Mouse (Mus musculus) lung, postnatal 0 days (tissue): ENCODE measurements around the gene Odf4.

ENCODE experiments used
- CTCF ChIP-seq: IDR thresholded peaks from 2 replicates; pipeline ENCODE4 v1.5.1; 2016; ENCODE audit warnings: antibody characterized with exemption, mild to moderate bottlenecking
- EP300 ChIP-seq: IDR thresholded peaks from 2 replicates; pipeline ENCODE4 v1.6.1; 2016; ENCODE audit warnings: antibody characterized with exemption, mild to moderate bottlenecking, control low read depth

- no peak for TF ChIP-seq CTCF
- TF ChIP-seq EP300, result no peak
Observed at GRCm38 (mm10) chr11:68939451-68940304, 12.8 kb upstream of the Odf4 start.
